Mouse (Mus musculus): ENCODE measurements around the gene Knop1. TPM values are rescaled to one million over a fixed set of nuclear protein-coding genes. Genes with fewer than 3 reads are reported as not detected.

The Knop1 gene
- 127 and 130 TPM in 2 replicates for polyA plus RNA-seq (2016; fragmentation: Nextera tagmentation; extraction: Ambion mirVana)

DNA sequence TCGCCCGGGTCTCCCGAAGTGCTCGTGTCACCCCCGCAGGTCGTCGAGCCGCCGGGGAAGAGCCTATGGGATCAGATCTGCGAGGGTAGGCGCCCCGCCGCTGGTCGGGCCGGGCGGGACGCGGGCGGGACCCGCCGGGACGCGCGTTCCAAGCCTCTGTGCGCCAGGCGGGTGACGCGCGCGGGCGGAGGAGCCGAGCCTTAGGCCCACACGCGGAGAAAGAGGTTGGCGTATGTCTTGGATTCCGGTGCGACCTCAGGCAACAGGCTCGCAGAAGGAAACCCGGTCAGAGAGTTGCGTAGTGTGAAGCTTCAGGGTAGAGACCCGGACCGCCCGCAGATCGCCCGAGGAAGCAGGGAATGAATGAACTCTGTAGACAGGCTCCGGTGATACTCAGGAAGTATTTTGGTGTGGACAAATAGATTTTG, at the start of gene Knop1:
TSS of gene Knop1 (minus strand) at position 378 of the 428 bp plus-strand sequence.
- Histone ChIP-seq H3K9me3 (no peaks in the 10 kb centered on the region), H3K27ac (peak within 1 kb of the TSS; percentile 74), H3K9ac (peak within 1 kb of the TSS; percentile 81), H3K4me3 (replicated peaks) (peak within 1 kb of the TSS; percentile 90), H3K27me3 (no peaks in the 10 kb centered on the region), H3K36me3 (replicated peaks) (peaks cover 22% of the 10 kb centered on the region), H3K4me1 (peaks cover 16% of the 10 kb centered on the region), H3K4me2 (peak within 1 kb of the TSS; percentile 79)
- WGBS = under 1% methylated on average over 46 of the region's 46 CpGs
- ATAC-seq (ENCODE audit: low FRiP score) = peak; percentile 84

DNA sequence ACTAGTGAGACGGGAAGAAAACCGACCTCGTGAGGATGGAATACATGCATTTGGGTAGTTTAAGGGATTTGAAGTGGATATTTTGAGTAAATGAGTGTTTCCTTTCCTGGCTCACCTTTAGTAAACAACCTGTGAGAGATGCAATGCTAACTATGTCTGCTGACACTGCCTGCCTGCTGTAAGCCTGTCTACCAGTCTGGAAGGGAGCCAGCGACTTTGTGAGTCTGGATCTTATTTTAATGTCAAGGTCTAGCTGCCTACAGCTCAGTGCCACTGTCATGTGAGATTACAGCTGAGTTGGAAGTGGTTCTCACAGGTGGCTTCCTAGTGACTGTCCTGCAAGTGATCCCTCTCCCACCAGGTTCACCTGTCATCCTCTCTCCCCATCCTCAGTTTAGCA, 48.5 kb upstream of the Knop1 start:
- WGBS = 81% methylated on average over 4 of the region's 4 CpGs
- ATAC-seq (ENCODE audit: low FRiP score) = no peak

DNA sequence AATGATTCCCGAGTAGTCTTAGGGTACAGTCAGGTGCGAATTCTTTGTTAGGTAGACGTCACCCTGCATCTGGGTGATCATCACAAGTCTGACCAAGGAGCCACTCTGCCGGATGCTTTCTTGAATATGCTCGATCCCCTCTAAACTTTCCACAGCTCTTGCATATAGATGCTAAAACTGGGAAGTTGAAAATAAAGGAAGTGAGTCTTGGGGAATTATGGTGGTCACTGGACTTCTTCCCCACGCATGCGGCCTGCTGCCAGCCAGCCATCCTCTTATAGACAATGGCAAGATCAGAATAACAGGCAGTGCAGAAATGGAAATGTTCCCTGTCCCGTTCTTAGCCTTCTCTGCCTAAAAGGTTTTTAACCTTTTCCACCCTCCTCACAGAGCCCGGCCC, 47.8 kb upstream of the Knop1 start:
- Histone ChIP-seq H3K9me3 (no peaks in the 10 kb centered on the region), H3K27me3 (0 out of 2 replicates have a peak, but pooled peaks cover 2% of the 10 kb centered on the region), H3K27ac (no peak overlapping the region), H3K36me3 (replicated peaks) (no peaks in the 10 kb centered on the region), H3K9ac (no peak overlapping the region), H3K4me3 (replicated peaks) (no peak overlapping the region), H3K4me2 (no peak overlapping the region), H3K4me1 (peaks cover 14% of the 10 kb centered on the region)
- ATAC-seq (ENCODE audit: low FRiP score) = no peak
- WGBS = 91% methylated on average over 9 of the region's 9 CpGs

More for the DNA sequence above, 48.5 kb upstream of the Knop1 start:
- Histone ChIP-seq H3K36me3 (replicated peaks) (no peaks in the 10 kb centered on the region), H3K4me3 (replicated peaks) (no peak overlapping the region), H3K4me2 (no peak overlapping the region), H3K9me3 (no peaks in the 10 kb centered on the region), H3K4me1 (peaks cover 9% of the 10 kb centered on the region), H3K27ac (no peak overlapping the region), H3K9ac (no peak overlapping the region), H3K27me3 (0 out of 2 replicates have a peak, but pooled peaks cover 2% of the 10 kb centered on the region)

DNA sequence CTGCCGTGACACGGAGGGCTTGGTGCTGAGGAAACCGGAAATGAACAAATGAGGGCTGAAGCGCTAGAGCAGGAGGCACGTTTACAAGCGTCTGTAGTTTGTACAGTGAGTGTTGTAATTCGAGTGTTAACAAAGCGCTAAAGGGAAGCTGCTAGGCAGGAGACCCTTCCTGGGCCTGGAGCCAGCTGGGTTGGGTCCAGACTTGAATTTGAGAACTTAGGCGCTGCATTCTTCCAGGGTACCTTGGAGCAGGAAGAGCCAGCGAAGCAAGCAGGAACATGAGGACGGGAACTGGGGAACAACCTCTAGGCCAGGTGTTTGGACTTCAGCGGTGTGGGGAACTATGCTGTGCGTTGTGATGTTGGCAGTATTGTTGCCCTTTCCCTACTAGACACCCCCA, 46.9 kb upstream of the Knop1 start:
- ATAC-seq (ENCODE audit: low FRiP score) = peak; percentile 14; the same call in 1 of the 2 replicates
- Histone ChIP-seq H3K27ac (peak overlapping the region; percentile 4; the same call in 1 of the 2 replicates), H3K4me1 (peaks cover 14% of the 10 kb centered on the region), H3K27me3 (0 out of 2 replicates have a peak, but pooled peaks cover 2% of the 10 kb centered on the region), H3K4me2 (no peak overlapping the region), H3K9ac (no peak overlapping the region), H3K4me3 (replicated peaks) (no peak overlapping the region), H3K9me3 (no peaks in the 10 kb centered on the region), H3K36me3 (replicated peaks) (no peaks in the 10 kb centered on the region)
- 69% methylated on average over 13 of the region's 13 CpGs for WGBS

DNA sequence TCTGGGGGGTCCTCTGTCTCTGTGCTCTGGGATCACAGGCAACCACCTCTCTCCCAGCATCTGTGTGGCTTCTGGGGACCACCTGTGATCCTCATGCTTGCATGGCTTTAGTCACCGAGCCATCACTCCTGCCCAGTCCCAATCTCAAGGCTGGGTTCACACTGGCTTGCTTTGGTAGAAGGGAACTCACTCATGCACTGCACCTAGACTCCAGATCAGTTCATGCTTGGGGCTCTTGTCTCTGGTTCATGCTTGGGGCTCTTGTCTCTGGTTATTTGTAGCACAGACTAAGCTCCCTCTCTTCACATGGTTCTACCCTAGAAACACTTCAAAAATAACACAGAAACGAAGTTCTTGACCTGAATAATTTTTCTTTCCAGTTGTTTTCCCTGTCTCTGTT, 44.0 kb upstream of the Knop1 start:
- Histone ChIP-seq H3K4me1 (peaks cover 32% of the 10 kb centered on the region), H3K36me3 (replicated peaks) (no peaks in the 10 kb centered on the region), H3K9me3 (no peaks in the 10 kb centered on the region), H3K27ac (0 out of 2 replicates have a peak overlapping the region, but pooled peaks have one; percentile 20), H3K4me3 (replicated peaks) (no peak overlapping the region), H3K9ac (no peak overlapping the region), H3K4me2 (no peak overlapping the region), H3K27me3 (no peaks in the 10 kb centered on the region)
- 70% methylated on average over 2 of the region's 2 CpGs for WGBS
- ATAC-seq (ENCODE audit: low FRiP score) = no peak

DNA sequence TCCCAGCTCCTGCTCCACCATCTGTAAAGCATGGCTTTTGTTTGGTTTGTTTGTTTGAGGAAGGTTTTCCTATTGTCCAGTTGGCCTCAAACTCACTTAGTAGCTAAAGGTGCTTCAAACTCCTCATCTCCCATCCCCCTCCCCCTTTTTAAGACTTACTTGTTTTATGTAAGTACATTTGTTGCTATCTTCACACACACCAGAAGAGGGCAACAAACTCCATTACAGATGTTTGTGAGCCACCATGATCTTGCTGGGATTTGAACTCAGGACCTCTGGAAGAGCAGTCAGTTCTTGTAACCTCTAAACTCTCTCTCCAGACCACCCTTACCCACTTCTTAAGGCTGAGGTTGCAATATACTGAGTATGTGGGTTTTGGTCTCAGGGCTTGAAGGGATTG, 42.0 kb upstream of the Knop1 start:
- H3K27ac ChIP-seq = no peak overlapping the region

DNA sequence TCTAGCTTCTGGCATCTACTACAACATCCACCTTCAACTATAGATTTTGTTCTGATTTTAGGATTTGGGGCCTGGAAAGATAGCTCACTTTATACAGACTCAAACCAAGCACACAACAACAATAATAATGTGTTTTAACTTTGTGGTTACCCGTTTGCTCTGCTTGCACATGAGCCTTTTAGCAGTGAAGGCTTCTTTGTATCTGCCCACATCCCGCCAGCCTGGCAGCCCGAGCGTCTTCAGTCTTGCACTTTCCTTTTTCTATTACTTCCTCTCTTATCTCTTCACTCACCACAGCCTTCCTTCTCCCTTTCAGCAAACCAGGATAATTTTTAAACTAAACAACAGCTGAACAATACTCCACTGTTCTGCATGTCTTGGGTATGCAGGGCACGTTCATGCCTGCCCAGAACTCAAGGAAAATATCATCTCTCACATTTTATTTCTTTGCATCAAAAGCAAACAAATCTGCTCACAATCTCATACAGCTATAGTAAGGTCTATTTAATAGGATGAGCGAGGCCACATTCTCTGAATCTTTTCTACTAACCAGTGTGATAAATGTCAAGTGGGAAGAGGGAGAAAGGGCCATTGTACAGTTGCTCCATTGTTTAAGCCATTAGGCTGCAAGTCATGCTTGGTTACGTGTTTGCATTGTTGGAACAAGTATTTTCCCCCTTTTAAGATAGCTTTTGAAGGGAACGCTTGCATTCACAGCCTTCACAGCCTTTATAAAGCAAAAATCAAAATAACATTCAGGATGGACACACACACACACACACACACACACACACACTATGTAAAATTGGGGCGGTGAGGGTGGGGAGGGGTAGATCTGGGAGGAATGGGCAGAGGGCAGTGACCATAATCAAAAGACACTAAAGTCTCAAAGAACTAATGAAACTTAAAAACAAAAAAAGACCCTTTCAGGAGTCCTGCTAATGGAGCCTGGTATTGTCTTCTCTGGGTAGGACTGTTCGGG, 39.7 kb upstream of the Knop1 start:
- ATAC-seq (ENCODE audit: low FRiP score) = peak; percentile 60; the same call in 1 of the 2 replicates
- H3K9me3 ChIP-seq = no peaks in the 10 kb centered on the region
- H3K27ac ChIP-seq = peak overlapping the region; percentile 56
- no peaks in the 10 kb centered on the region for H3K36me3 ChIP-seq (replicated peaks)
- no peak overlapping the region for H3K4me3 ChIP-seq (replicated peaks)
- H3K27me3 ChIP-seq = no peaks in the 10 kb centered on the region
- WGBS = 37% methylated on average over 10 of the region's 10 CpGs
- H3K4me1 ChIP-seq = peaks cover 32% of the 10 kb centered on the region
- H3K9ac ChIP-seq = no peak overlapping the region
- no peak overlapping the region for H3K4me2 ChIP-seq

More for the DNA sequence above, 42.0 kb upstream of the Knop1 start:
- ATAC-seq (ENCODE audit: low FRiP score) = no peak
- no peaks in the 10 kb centered on the region for H3K27me3 ChIP-seq
- peaks cover 32% of the 10 kb centered on the region for H3K4me1 ChIP-seq
- no peak overlapping the region for H3K4me3 ChIP-seq (replicated peaks)
- H3K9me3 ChIP-seq = no peaks in the 10 kb centered on the region
- no peaks in the 10 kb centered on the region for H3K36me3 ChIP-seq (replicated peaks)
- H3K4me2 ChIP-seq = no peak overlapping the region
- no peak overlapping the region for H3K9ac ChIP-seq

DNA sequence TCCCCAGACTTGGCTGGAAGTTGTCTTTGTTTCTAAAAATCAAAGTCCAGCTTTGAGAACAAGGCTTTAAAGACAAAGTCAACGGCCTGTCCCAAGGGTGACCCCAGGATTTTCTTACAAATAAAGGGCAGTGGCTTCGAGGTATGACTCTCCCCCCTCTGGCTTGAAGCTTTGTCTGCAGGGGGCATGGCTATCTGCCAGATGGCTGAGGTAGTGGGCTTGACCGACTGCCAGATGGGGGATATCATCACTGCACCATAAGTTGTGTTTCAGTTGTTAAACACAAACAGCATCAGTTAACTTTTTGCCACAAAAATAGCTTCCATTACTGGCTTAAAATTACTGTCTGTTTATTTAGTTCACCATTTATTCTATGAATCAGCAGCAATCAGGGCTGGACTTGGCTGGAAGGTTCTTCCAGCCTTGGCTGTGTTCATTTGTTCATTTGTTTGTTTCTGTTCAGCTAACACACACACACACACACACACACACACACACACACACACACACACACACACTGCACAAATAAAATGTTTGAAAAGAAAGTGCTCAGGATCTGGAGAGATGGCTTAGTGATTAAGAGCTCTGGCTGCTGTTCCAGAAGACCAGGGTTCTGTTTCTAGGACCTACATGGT, 33.1 kb upstream of the Knop1 start:
- 0 out of 2 replicates have a peak overlapping the region, but pooled peaks have one; percentile 19 for H3K27ac ChIP-seq
- no peak overlapping the region for H3K4me2 ChIP-seq
- ATAC-seq (ENCODE audit: low FRiP score) = no peak
- H3K9ac ChIP-seq = no peak overlapping the region
- no peaks in the 10 kb centered on the region for H3K9me3 ChIP-seq
- H3K4me1 ChIP-seq = peaks cover 23% of the 10 kb centered on the region
- WGBS = 7% methylated on average over 3 of the region's 3 CpGs
- H3K4me3 ChIP-seq (replicated peaks) = no peak overlapping the region
- no peaks in the 10 kb centered on the region for H3K27me3 ChIP-seq
- no peaks in the 10 kb centered on the region for H3K36me3 ChIP-seq (replicated peaks)

DNA sequence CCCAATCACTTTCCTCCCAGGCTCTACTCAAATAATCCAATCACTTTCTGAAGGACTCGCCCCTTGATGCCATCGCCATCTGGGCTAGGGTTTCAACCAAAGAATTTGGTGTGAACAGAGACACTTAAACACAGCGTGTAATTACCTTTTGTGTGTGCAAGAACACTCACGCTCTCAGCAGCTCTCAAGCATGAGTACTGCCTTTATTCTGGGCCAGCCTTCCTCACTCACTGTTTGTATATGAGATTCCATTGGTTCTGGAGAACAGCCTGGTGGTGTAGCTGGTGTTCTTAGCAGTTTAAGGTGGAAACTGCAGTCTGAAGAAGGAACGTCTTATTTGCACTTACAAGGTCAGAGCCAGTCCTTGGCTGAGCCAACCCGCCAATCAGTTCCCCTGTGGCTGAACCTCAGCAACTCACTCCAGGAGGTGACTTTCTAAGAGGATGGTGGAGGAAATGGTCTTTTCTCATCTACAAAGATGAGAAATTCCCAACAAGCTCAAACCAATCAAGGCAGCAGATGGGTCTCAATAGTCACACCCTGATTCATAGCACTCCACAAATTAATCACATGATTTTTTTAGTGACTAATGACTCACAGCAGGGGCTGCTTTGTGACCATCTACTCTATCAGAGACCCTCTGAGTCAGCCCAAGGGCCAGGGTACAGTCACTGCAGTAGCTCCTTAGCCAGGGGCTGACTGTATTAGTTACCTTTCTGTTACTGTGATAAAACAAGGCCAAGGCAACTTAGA, 31.4 kb upstream of the Knop1 start:
- Histone ChIP-seq H3K9ac (no peak overlapping the region), H3K27ac (peak overlapping the region; percentile 33; the same call in 1 of the 2 replicates), H3K4me2 (no peak overlapping the region), H3K36me3 (replicated peaks) (no peaks in the 10 kb centered on the region), H3K27me3 (no peaks in the 10 kb centered on the region), H3K4me3 (replicated peaks) (no peak overlapping the region), H3K9me3 (no peaks in the 10 kb centered on the region), H3K4me1 (peaks cover 26% of the 10 kb centered on the region)
- WGBS = 15% methylated on average over 6 of the region's 6 CpGs
- 0 out of 2 replicates have a peak, but pooled peaks have one; percentile 20 for ATAC-seq (ENCODE audit: low FRiP score)

DNA sequence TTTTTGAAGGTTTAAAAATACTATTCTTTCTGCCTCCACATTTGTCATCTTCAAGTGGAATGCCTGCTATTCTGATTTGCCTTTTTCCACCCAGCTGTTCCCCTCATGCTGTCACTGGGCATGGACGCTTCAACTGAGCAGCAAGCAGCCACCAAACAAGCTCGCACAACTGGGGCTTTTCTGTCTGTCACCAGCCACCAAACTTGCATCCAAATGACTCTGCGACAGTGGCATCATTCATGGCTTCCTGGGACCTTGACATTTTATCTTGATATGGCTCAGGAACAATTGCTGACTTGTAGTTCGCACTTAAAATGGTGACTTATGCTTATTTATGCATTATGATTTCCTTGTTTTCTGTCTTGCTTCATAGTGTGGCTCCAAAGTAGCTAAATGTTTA, 28.9 kb upstream of the Knop1 start:
- 79% methylated on average over 4 of the region's 4 CpGs for WGBS
- ATAC-seq (ENCODE audit: low FRiP score) = no peak
- Histone ChIP-seq H3K4me3 (replicated peaks) (no peak overlapping the region), H3K4me2 (no peak overlapping the region), H3K27me3 (no peaks in the 10 kb centered on the region), H3K27ac (no peak overlapping the region), H3K9me3 (no peaks in the 10 kb centered on the region), H3K9ac (no peak overlapping the region), H3K36me3 (replicated peaks) (no peaks in the 10 kb centered on the region), H3K4me1 (peaks cover 26% of the 10 kb centered on the region)

DNA sequence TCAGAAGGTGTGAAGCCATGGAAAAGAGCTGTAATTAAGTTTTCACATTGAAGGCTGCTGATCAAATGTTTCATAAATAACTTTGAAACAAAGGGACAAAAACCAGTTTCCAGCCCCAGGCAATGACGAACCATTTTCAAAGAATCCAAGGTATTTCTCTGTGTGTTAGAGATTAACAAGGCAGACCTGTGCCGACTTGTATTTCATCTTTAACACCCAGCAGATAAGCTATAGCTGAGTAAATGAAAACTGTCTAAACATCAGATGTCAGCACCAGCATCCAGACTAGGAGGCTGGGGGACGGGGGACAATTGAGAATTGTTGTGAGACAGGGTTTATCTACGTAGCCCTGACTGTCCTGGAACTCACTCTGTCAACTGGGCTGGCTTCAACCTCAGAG, 27.9 kb upstream of the Knop1 start:
- peaks cover 19% of the 10 kb centered on the region for H3K4me1 ChIP-seq
- no peaks in the 10 kb centered on the region for H3K9me3 ChIP-seq
- no peak for ATAC-seq (ENCODE audit: low FRiP score)
- H3K36me3 ChIP-seq (replicated peaks) = no peaks in the 10 kb centered on the region
- H3K27ac ChIP-seq = no peak overlapping the region
- H3K9ac ChIP-seq = no peak overlapping the region
- no peak overlapping the region for H3K4me3 ChIP-seq (replicated peaks)
- no peak overlapping the region for H3K4me2 ChIP-seq
- H3K27me3 ChIP-seq = no peaks in the 10 kb centered on the region
- WGBS = 81% methylated on average over 4 of the region's 4 CpGs
